Mouse (Mus musculus) lung, postnatal 0 days (tissue): ENCODE data around the gene Prss46. TPM values are rescaled to one million over a fixed set of nuclear protein-coding genes. Genes with fewer than 3 reads are reported as not detected.

Experiments used
- ATAC-seq: fragments of 200-750 bp; cut with Nextera tagmentation; 2 replicates; pipeline ENCODE4 v1.8.0; 2017; ENCODE audit warnings: moderate library complexity
- DNase-seq: peaks from one replicate; pipeline ENCODE4 v3.0.0-alpha.2; 2016; ENCODE audit warnings: low spot score
- H3K27ac ChIP-seq: fragments of 300-500 bp; sonication (generic); 2 replicates; pipeline ENCODE4 v1.5.1; 2014; ENCODE audit warnings: antibody characterized with exemption, mild to moderate bottlenecking, low read length, mixed read lengths
- H3K27me3 ChIP-seq: fragments of 300-500 bp; sonication (generic); replicated peaks from 2 replicates; pipeline ENCODE4 v1.6.1; 2014; ENCODE audit warnings: low read length, mixed read lengths; ENCODE audit not compliant: insufficient read depth
- H3K36me3 ChIP-seq: fragments of 300-500 bp; sonication (generic); 2 replicates; pipeline ENCODE4 v1.6.1; 2014; ENCODE audit warnings: low read length, mixed read lengths; ENCODE audit not compliant: insufficient read depth
- H3K4me1 ChIP-seq: fragments of 300-500 bp; sonication (generic); 2 replicates; pipeline ENCODE4 v1.6.1; 2014; ENCODE audit warnings: antibody characterized with exemption, low read depth, low read length, mixed read lengths; ENCODE audit not compliant: insufficient read depth
- H3K4me2 ChIP-seq: fragments of 300-500 bp; sonication (generic); replicated peaks from 2 replicates; pipeline ENCODE4 v1.6.1; 2014; ENCODE audit warnings: low read depth, mild to moderate bottlenecking, low read length, moderate library complexity, mixed read lengths
- H3K4me3 ChIP-seq: fragments of 300-500 bp; sonication (generic); 2 replicates; pipeline ENCODE4 v1.5.1; 2014; ENCODE audit warnings: low read depth, low read length
- H3K9ac ChIP-seq: fragments of 300-500 bp; sonication (generic); replicated peaks from 2 replicates; pipeline ENCODE4 v1.6.1; 2014; ENCODE audit warnings: low read depth, mild to moderate bottlenecking
- H3K9me3 ChIP-seq: fragments of 300-500 bp; sonication (generic); 2 replicates; pipeline ENCODE4 v1.6.1; 2016; ENCODE audit warnings: low read length, mixed read lengths
- CTCF ChIP-seq: IDR thresholded peaks from 2 replicates; pipeline ENCODE4 v1.5.1; 2016; ENCODE audit warnings: antibody characterized with exemption, mild to moderate bottlenecking
- EP300 ChIP-seq: IDR thresholded peaks from 2 replicates; pipeline ENCODE4 v1.6.1; 2016; ENCODE audit warnings: antibody characterized with exemption, mild to moderate bottlenecking, control low read depth
- WGBS: fragments of 180-500 bp; shearing (Covaris S2); extraction: QIAGEN DNeasy Blood & Tissue Kit; methylation state at CpG from one replicate; pipeline ENCODE4 v1.1.7; 2014; 5-methylcytosine and 5-hydroxymethylcytosine counted together
- polyA plus RNA-seq: library from polyadenylated mRNA; unstranded; fragments of >200 nt; fragmentation: Nextera tagmentation; extraction: Ambion mirVana; gene quantifications from 2 replicates; pipeline ENCODE4 v1.2.1, GENCODE M21; 2015

Gene Prss46
- polyA plus RNA-seq, 1 experiment from 2014 or later: not detected

DNA sequence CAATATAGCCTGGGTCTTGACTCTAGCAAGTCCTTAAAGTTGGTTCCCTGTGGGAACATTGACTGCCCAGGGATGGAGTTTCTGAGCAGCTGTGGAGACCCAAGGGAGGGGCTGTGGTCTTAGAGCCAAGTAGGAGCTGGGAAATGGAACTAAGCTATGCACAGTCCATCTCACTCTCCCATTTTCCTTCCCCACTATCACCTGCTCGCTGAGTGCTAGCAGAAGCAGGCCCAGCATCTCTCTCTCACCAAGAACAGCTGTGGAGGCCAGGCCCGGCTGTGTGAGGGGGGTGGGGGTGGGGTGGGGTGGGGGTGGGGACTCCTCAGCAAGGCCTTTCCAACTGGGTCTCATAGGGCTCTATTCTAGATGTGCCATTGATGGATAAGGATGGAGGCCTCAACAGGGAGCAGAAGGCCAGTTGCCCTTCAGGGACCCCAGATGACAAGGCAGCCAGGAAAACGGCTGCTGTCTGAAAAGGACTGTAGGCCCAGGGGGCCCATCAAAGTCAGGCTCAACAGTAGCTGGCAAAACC, 30.4 kb downstream of the Prss46 start:
- no peak overlapping the region for H3K9ac ChIP-seq
- no peak overlapping the region for H3K27ac ChIP-seq
- no peak overlapping the region for H3K4me2 ChIP-seq
- TF ChIP-seq EP300 (no peak), CTCF (no peak)
- no peaks in the 10 kb centered on the region for H3K9me3 ChIP-seq
- peaks cover 11% of the 10 kb centered on the region; the same call in 1 of the 2 replicates for H3K4me1 ChIP-seq
- ATAC-seq: no peak
- no peaks in the 10 kb centered on the region for H3K36me3 ChIP-seq
- DNase-seq: no peak
- no peaks in the 10 kb centered on the region for H3K27me3 ChIP-seq
- WGBS: 24% methylated on average over 3 of the region's 3 CpGs
- no peak overlapping the region for H3K4me3 ChIP-seq

DNA sequence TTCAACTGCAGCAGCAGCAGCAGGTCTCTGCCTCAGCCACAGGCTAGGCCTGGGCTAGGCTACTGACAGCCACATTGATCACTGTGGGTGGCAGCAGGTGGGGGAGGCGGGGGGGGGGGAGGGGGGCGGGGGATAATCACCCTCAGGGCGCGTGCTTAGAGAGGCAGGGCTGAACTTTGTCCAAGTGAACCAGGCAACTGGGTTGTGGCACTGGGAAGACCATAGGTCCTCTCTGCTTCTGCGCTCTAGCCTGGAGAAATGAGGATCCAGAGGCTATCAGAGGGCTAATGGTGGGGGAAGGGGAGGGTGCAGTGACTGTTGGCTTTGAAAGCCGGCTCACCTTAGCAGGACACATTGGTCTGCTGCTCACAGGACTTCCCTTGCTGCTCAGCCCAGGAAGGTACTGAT, 31.0 kb downstream of the Prss46 start:
- Histone ChIP-seq H3K9ac (no peak overlapping the region), H3K27ac (no peak overlapping the region), H3K36me3 (no peaks in the 10 kb centered on the region), H3K4me3 (no peak overlapping the region), H3K9me3 (no peaks in the 10 kb centered on the region), H3K4me1 (peaks cover 11% of the 10 kb centered on the region; the same call in 1 of the 2 replicates), H3K27me3 (no peaks in the 10 kb centered on the region), H3K4me2 (no peak overlapping the region)
- ATAC-seq: no peak
- 49% methylated on average over 4 of the region's 6 CpGs for WGBS
- TF ChIP-seq EP300 (no peak), CTCF (no peak)
- no peak for DNase-seq

DNA sequence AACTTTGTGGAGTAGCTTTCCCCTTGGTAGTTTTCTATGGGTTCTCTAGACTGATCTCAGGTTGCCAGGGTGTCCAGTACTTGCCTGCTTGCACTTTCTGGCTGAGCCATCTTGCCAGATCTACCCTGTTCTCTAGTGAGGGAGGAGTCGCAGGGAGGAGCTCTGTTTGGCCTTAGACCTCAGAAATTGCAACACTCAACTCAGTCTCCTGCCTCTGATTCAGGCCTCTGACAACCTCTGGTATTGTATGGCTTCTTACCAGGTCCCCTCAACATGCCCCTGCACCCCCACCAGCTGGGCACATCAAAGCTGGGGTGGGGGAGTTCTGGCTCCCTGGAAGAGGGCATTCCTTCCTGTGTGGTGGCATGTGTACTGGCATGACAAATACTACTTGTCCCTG, 33.0 kb downstream of the Prss46 start:
- ATAC-seq (no peak), DNase-seq (no peak)
- Histone ChIP-seq H3K9me3 (no peaks in the 10 kb centered on the region), H3K27ac (no peak overlapping the region; the same call in 1 of the 2 replicates), H3K36me3 (no peaks in the 10 kb centered on the region), H3K27me3 (no peaks in the 10 kb centered on the region), H3K4me3 (no peak overlapping the region), H3K9ac (no peak overlapping the region), H3K4me2 (no peak overlapping the region), H3K4me1 (peaks cover 11% of the 10 kb centered on the region; the same call in 1 of the 2 replicates)
- TF ChIP-seq EP300: no peak
- WGBS: 89% methylated on average over 1 of the region's 1 CpGs

DNA sequence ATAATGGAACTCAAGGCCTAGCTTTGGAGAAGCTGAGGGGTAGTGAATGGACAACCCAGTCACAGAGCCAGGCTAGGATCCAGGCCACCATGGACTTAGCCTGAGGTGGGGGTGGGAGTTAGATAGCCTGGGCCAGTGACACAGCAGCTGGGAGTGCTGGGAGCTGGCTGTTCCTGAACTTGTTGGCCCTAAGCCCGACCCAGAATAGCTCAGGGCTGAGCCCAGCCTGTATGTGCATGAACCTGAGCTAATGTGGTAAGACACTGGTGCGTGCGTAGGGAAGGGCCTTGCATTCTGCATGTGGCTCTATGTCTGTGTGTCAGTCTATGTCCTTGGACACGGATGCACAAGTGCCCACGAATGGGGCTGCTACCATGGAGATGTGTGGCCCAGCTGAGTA, 33.6 kb downstream of the Prss46 start:
- no peak overlapping the region for H3K4me3 ChIP-seq
- no peaks in the 10 kb centered on the region for H3K9me3 ChIP-seq
- no peak for DNase-seq
- TF ChIP-seq EP300 (no peak), CTCF (no peak)
- H3K27ac ChIP-seq: no peak overlapping the region; the same call in 1 of the 2 replicates
- no peaks in the 10 kb centered on the region for H3K27me3 ChIP-seq
- peaks cover 11% of the 10 kb centered on the region; the same call in 1 of the 2 replicates for H3K4me1 ChIP-seq
- no peaks in the 10 kb centered on the region for H3K36me3 ChIP-seq
- no peak for ATAC-seq
- H3K9ac ChIP-seq: no peak overlapping the region
- 73% methylated on average over 5 of the region's 5 CpGs for WGBS
- H3K4me2 ChIP-seq: no peak overlapping the region

DNA sequence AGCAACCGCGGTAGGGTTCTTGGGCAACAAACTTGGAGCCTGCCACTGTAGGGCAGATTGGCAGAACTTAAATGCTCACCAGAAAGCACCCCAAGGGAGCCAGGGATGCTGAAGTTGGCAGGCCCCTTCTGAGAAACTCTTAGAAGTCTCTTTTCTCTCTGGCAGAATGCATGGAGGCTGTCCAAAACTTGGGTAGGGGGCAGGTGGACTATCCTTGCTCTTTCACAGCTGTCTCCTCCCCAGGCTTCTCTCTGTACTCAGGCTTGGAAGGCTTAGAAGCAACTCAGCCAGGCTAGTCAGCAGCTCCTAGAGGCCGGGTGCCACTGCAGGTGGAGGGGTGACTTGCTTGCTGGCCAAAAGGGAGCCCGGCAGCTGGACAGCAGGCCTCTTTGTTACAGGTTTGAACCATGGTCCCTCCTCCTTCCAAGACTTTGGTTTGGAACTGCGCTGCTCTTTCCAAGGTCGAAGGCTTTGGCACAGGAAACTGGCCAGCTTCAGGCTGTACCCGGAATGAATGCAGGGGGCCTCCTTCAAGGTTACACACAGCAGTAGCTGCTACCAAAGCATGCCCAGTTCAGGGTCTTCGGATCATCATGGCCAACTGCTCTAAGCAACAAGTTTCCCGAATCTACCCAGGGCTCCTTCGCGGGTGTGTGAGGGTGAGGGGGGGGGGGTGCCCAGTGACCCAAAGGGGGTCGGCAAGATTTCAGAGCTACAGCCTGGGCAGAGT, 35.0 kb downstream of the Prss46 start, which contains the start of gene Als2cl:
Gene Als2cl, plus strand, starts transcription at position 680 of the 730 bp plus-strand sequence.
- peaks cover 11% of the 10 kb centered on the region; the same call in 1 of the 2 replicates for H3K4me1 ChIP-seq
- no peaks in the 10 kb centered on the region for H3K36me3 ChIP-seq
- no peaks in the 10 kb centered on the region for H3K27me3 ChIP-seq
- H3K9me3 ChIP-seq: no peaks in the 10 kb centered on the region
- peak within 1 kb of the TSS; percentile 91 for H3K27ac ChIP-seq
- DNase-seq (peak; percentile 54), ATAC-seq (0 out of 2 replicates have a peak, but pooled peaks have one; percentile 7)
- H3K4me3 ChIP-seq: peak within 1 kb of the TSS; percentile 57
- no peak for TF ChIP-seq EP300
- TF ChIP-seq CTCF: peak; percentile 10; the same call in 1 of the 2 replicates
- peak within 1 kb of the TSS; percentile 83 for H3K4me2 ChIP-seq
- peak within 1 kb of the TSS; percentile 41 for H3K9ac ChIP-seq
- WGBS: 9% methylated on average over 12 of the region's 12 CpGs

DNA sequence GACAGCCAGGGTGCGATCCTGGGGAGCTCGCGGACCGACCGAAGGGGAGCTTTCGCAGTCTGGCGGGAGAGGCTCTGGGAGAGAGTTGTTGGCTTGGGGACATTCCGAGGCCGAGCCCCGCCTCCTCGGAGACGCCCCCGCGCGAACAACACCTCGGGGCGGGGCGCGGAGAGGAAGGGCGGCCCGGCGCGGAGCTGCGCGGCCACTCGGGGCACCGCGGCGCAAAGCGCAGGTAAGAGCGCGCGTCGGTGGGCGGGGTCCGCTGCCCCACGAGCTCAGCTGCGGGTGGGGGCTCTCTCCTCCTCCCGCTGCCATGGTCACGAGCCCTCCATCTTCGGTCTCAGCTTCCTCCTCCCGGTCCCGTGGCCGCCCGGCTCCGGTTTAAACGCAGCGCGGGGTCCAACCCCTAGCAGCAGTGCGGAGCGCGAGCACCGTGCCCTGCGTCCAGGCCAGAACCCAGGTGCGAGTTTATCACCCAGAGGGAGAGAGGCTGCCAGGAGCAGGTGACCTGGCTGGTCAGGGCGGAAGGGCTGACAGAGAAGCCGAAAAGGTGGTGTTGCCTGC, 35.8 kb downstream of the Prss46 start, which contains the start of gene Tmie:
Gene Tmie, minus strand, starts transcription at position 116 of the 564 bp plus-strand sequence.
- Histone ChIP-seq H3K4me2 (peak within 1 kb of the TSS; percentile 83), H3K9ac (peak within 1 kb of the TSS; percentile 41), H3K4me3 (peak within 1 kb of the TSS; percentile 57), H3K27ac (peak within 1 kb of the TSS; percentile 91), H3K27me3 (no peaks in the 10 kb centered on the region), H3K9me3 (no peaks in the 10 kb centered on the region), H3K36me3 (no peaks in the 10 kb centered on the region), H3K4me1 (peaks cover 11% of the 10 kb centered on the region; the same call in 1 of the 2 replicates)
- ATAC-seq (peak; percentile 84), DNase-seq (peak; percentile 94)
- TF ChIP-seq CTCF: no peak
- TF ChIP-seq EP300: peak; percentile 6; the same call in 1 of the 2 replicates
- 0% methylated on average over 39 of the region's 57 CpGs for WGBS
